Mouse (Mus musculus) gastrocnemius, postnatal 10 days (tissue): ENCODE results near the gene Cnr2. TPM values are rescaled to one million over a fixed set of nuclear protein-coding genes. Genes with fewer than 3 reads are reported as not detected.

Experiments used
- DNase-seq: peaks from one replicate; pipeline ENCODE4 v3.0.0; 2021; ENCODE audit warnings: mixed read lengths
- total RNA-seq, 2 experiments: library from RNA; stranded (reverse); gene quantifications; 2 replicates each; pipeline ENCODE4 v1.2.3; 2021

The Cnr2 gene
- total RNA-seq, 2 experiments from 2014 or later = 0.75 to 0.95 TPM

DNA sequence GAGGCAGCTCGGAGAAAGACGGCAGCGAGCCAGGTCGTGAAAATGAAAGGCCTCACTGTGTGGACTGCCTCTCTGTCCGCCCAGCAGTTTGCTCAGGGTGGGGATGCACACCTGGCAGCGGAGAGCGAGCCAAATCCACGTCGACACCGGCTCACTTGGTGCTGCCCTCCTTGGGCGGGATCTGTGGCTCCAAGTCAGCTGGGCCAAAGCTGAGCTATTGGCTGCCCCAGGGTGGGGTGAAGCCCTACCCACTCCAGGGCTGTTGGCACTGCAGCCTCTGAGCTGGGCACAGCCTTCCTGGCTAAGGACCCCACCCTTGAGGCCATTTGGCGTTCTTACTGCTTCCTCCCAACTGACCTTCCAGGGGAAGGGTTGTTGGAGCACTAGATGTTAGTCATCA, 69.2 kb downstream of the Cnr2 start:
- DNase-seq = no peak

DNA sequence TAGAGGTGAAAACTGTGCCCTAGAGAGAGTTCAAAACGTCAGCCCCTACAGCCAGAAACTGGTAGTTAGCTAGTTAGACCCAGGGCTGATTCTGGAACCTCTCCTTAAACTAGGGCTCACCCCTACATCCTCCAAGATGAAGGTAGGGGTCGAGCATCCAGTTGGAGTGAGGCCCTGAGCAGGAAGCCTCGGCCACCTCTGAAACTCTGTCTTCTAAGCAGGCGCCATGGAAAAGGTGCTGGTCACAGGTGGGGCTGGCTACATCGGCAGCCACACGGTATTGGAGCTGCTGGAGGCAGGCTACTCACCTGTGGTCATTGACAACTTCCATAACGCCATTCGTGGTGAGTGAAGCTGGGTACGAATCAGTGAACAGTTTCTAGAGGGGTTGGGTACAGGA, 69.9 kb downstream of the Cnr2 start:
- no peak for DNase-seq

DNA sequence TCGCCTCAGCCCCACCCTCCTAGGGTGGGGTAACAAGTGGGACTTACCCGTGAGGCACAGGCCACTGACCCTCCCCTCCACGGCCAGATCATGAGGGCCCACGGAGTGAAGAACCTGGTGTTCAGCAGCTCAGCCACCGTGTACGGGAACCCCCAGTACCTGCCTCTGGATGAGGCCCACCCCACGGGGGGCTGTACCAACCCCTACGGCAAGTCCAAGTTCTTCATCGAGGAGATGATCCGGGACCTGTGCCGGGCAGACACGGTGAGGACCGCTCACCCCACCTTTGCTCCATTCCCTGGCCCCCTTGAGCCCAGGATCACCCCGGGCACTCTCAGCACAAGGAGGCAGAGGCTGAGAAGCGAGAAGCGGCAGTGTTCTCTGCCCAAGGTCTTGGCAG, 71.1 kb downstream of the Cnr2 start:
- no peak for DNase-seq

- DNase-seq = no peak
These were observed 72.0 kb downstream of the Cnr2 start for GRCm38 (mm10) chr4:135967086-135967760.

- DNase-seq = no peak
These were observed 73.2 kb downstream of the Cnr2 start for GRCm38 (mm10) chr4:135968271-135968869.

DNA sequence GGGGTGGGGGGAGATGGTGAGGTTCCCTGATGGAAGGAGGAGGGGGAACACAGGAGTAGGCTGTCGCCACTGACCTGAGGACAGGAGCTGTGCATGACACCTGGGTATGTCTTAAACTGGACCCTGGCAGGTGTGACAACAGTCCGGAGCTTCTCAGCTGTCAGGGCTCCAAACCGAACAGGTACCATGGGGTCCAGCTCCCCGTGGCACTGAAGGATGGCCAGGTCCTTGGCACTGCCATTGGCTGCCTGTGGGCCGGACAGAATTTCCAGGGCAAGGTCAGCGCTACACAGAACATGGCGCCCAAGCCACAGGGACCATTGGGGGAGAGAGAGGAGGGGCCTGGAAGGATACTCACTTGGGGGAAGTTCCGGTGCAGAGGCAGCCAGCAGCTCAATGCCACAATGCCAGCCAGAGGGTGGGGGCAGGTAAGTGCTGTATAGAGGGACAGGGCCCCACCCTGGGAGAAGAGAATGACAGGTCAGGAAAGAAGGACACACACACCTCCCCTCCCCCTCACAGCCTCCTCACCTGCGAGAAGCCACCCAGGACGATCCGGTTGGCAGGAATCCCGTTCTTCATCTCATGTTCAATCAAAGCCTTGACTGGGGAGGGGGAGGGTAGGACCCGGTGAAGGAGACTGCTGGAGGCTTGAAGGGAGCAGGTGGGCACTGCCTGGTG, 74.0 kb downstream of the Cnr2 start:
- no peak for DNase-seq

Other genes starting within 250 kb of the Cnr2 start
- under 1 TPM; 0.21 to 0.23 TPM for gene Ifnlr1, start 209.1 kb upstream of the Cnr2 start, total RNA-seq
- under 1 TPM; 0.09 to 0.23 TPM for gene Il22ra1, start 167.2 kb upstream of the Cnr2 start, total RNA-seq
- 10 to 100 TPM; 47.8 to 59.7 TPM for gene Myom3, start 135.7 kb upstream of the Cnr2 start, total RNA-seq
- 10 to 100 TPM; 47.2 to 59.0 TPM for gene Srsf10, start 39.6 kb upstream of the Cnr2 start, total RNA-seq
- 10 to 100 TPM; 59.0 to 71.8 TPM for gene Pnrc2, start 21.5 kb upstream of the Cnr2 start, total RNA-seq
- 10 to 100 TPM; 36.1 to 41.4 TPM for gene Fuca1, start 25.3 kb downstream of the Cnr2 start, total RNA-seq
- gene Hmgcl, start 51.1 kb downstream of the Cnr2 start, total RNA-seq = 10 to 100 TPM; 43.7 to 49.2 TPM
- 1 to 10 TPM; 2.8 to 4.0 TPM for gene Gale, start 68.3 kb downstream of the Cnr2 start, total RNA-seq
- gene Lypla2, start 77.2 kb downstream of the Cnr2 start, total RNA-seq = 10 to 100 TPM; 31.4 to 35.0 TPM
- gene Pithd1, start 91.9 kb downstream of the Cnr2 start, total RNA-seq = 10 to 100 TPM; 22.0 to 23.5 TPM
- 10 to 100 TPM; 50.2 to 51.4 TPM for gene Eloa, start 126.4 kb downstream of the Cnr2 start, total RNA-seq
- 100 to 1,000 TPM; 419 to 459 TPM for gene Rpl11, start 158.0 kb downstream of the Cnr2 start, total RNA-seq
- gene Id3, start 248.1 kb downstream of the Cnr2 start, total RNA-seq = 10 to 100 TPM; 33.3 to 48.8 TPM